Mouse (Mus musculus) CH12.LX (cell line): ENCODE results near the gene Aplf. TPM values are rescaled to one million over a fixed set of nuclear protein-coding genes. Genes with fewer than 3 reads are reported as not detected.

Source experiments
- DNase-seq: peaks from one replicate; pipeline ENCODE4 v3.0.0-alpha.2; 2013; ENCODE audit errors: extremely low read depth
- H3K27ac ChIP-seq: 2 replicates; pipeline ENCODE4 v1.5.1; 2012; ENCODE audit warnings: low read depth, mild to moderate bottlenecking, control low read depth, moderate library complexity; ENCODE audit not compliant: insufficient read depth
- H3K27me3 ChIP-seq: replicated peaks from 2 replicates; pipeline ENCODE3; 2012; ENCODE audit warnings: inconsistent platforms
- H3K36me3 ChIP-seq, 2 experiments: replicated peaks in 1 of 2; 2 replicates each; pipeline versions ENCODE3 to v1.6.1; 2012; ENCODE audit warnings: inconsistent platforms in 1 of 2, low read length in 1 of 2, mild to moderate bottlenecking in 1 of 2, mixed read lengths in 1 of 2, moderate library complexity in 1 of 2; ENCODE audit not compliant: control insufficient read depth in 1 of 2, insufficient read depth in 1 of 2
- H3K4me1 ChIP-seq, 2 experiments: 2 replicates each; pipeline ENCODE4 v1.6.1; 2012; ENCODE audit warnings: inconsistent platforms in 1 of 2, moderate library complexity in 1 of 2; ENCODE audit not compliant: insufficient read depth in 2 of 2, control insufficient read depth in 1 of 2
- H3K4me2 ChIP-seq: 2 replicates; pipeline ENCODE4 v1.6.1; 2012; ENCODE audit warnings: low read depth, mild to moderate bottlenecking, control low read depth; ENCODE audit not compliant: poor library complexity, insufficient read depth, severe bottlenecking
- H3K4me3 ChIP-seq, 3 experiments: fragments of 150-350 bp in 1 of 3; sonication (generic) in 1 of 3; replicated peaks in 1 of 3; 2 replicates each; pipeline versions ENCODE3 to v1.5.1; 2011 to 2012; ENCODE audit warnings: low read depth in 2 of 3, low read length in 2 of 3, mild to moderate bottlenecking in 2 of 3, moderate library complexity in 2 of 3, control low read depth in 1 of 3, improper control_type of control experiment in 1 of 3, inconsistent platforms in 1 of 3, mixed read lengths in 1 of 3; ENCODE audit not compliant: poor library complexity in 1 of 3
- H3K79me2 ChIP-seq: replicated peaks from 2 replicates; pipeline ENCODE4 v1.6.1; 2012; ENCODE audit warnings: mild to moderate bottlenecking, moderate library complexity; ENCODE audit not compliant: control insufficient read depth, poor library complexity, insufficient read depth, severe bottlenecking; ENCODE audit errors: extremely low read depth
- H3K9ac ChIP-seq: 2 replicates; pipeline ENCODE4 v1.6.1; 2012; ENCODE audit warnings: low read depth, mild to moderate bottlenecking, control low read depth, moderate library complexity; ENCODE audit not compliant: insufficient read depth
- H3K9me3 ChIP-seq: replicated peaks from 2 replicates; pipeline ENCODE3; 2012; ENCODE audit warnings: low read length, inconsistent platforms, mixed read lengths
- BHLHE40 ChIP-seq: IDR thresholded peaks from 2 replicates; pipeline ENCODE4 v1.6.1; 2011; ENCODE audit warnings: mild to moderate bottlenecking, low read depth, low read length, improper control_type of control experiment
- CTCF ChIP-seq, 2 experiments: IDR thresholded peaks in 1 of 2; conservative IDR thresholded peaks in 1 of 2; 2 replicates each; pipeline ENCODE4 v1.5.1; 2011 to 2012; ENCODE audit warnings: low read depth in 2 of 2, low read length in 2 of 2, improper control_type of control experiment in 1 of 2, inconsistent platforms in 1 of 2, mild to moderate bottlenecking in 1 of 2, moderate library complexity in 1 of 2
- ELF1 ChIP-seq: IDR thresholded peaks from 2 replicates; pipeline ENCODE4 v1.6.1; 2014; ENCODE audit warnings: low read depth, mild to moderate bottlenecking, inconsistent platforms, low read length, improper control_type of control experiment
- ETS1 ChIP-seq: conservative IDR thresholded peaks from 2 replicates; pipeline ENCODE4 v1.6.1; 2012; ENCODE audit warnings: low read depth, mild to moderate bottlenecking, inconsistent platforms, low read length, improper control_type of control experiment, moderate library complexity
- GABPA ChIP-seq: IDR thresholded peaks from 2 replicates; pipeline ENCODE4 v1.6.1; 2012; ENCODE audit warnings: low read depth, low read length, improper control_type of control experiment, inconsistent platforms; ENCODE audit not compliant: insufficient replicate concordance
- HCFC1 ChIP-seq: IDR thresholded peaks from 2 replicates; pipeline ENCODE4 v1.6.1; 2012; ENCODE audit warnings: low read depth, mild to moderate bottlenecking, inconsistent platforms, low read length, improper control_type of control experiment
- JUN ChIP-seq: IDR thresholded peaks from 2 replicates; pipeline ENCODE4 v1.6.1; 2011; ENCODE audit warnings: low read depth, mild to moderate bottlenecking, low read length, improper control_type of control experiment, moderate library complexity; ENCODE audit not compliant: insufficient read depth
- KAT2A ChIP-seq: IDR thresholded peaks from 2 replicates; pipeline ENCODE4 v1.6.1; 2012; ENCODE audit warnings: low read length, improper control_type of control experiment, inconsistent platforms; ENCODE audit not compliant: insufficient replicate concordance
- MAX ChIP-seq: IDR thresholded peaks from 2 replicates; pipeline ENCODE4 v1.6.1; 2011; ENCODE audit warnings: low read length, improper control_type of control experiment
- MAZ ChIP-seq: IDR thresholded peaks from 2 replicates; pipeline ENCODE4 v1.6.1; 2012; ENCODE audit warnings: low read depth, mild to moderate bottlenecking, inconsistent platforms, low read length, improper control_type of control experiment, moderate library complexity
- MEF2A ChIP-seq: IDR thresholded peaks from 2 replicates; pipeline ENCODE4 v1.6.1; 2014; ENCODE audit warnings: low read depth, mild to moderate bottlenecking, inconsistent platforms, low read length, improper control_type of control experiment, borderline replicate concordance
- MYC ChIP-seq: IDR thresholded peaks from 2 replicates; pipeline ENCODE4 v1.6.1; 2011; ENCODE audit warnings: low read depth, mild to moderate bottlenecking, improper control_type of control experiment, low read length
- NRF1 ChIP-seq: IDR thresholded peaks from 2 replicates; pipeline ENCODE4 v1.6.1; 2014; ENCODE audit warnings: low read depth, mild to moderate bottlenecking, inconsistent platforms, low read length, improper control_type of control experiment, moderate library complexity
- PAX5 ChIP-seq: IDR thresholded peaks from 2 replicates; pipeline ENCODE4 v1.6.1; 2012; ENCODE audit warnings: low read length, inconsistent platforms, mixed read lengths
- POLR2A ChIP-seq: IDR thresholded peaks from 2 replicates; pipeline ENCODE4 v1.6.1; 2011; ENCODE audit warnings: low read depth, mild to moderate bottlenecking, improper control_type of control experiment, low read length
- POLR2AphosphoS2 ChIP-seq: IDR thresholded peaks from 2 replicates; pipeline ENCODE4 v1.6.1; 2011; ENCODE audit warnings: low read depth, low read length, improper control_type of control experiment
- RAD21 ChIP-seq: IDR thresholded peaks from 2 replicates; pipeline ENCODE4 v1.6.1; 2011; ENCODE audit warnings: low read depth, mild to moderate bottlenecking, low read length, improper control_type of control experiment, moderate library complexity
- SIN3A ChIP-seq: IDR thresholded peaks from 2 replicates; pipeline ENCODE4 v1.6.1; 2012; ENCODE audit warnings: low read length, improper control_type of control experiment, inconsistent platforms
- SMC3 ChIP-seq: IDR thresholded peaks from 2 replicates; pipeline ENCODE4 v1.6.1; 2011; ENCODE audit warnings: low read depth, low read length, improper control_type of control experiment
- TCF12 ChIP-seq: IDR thresholded peaks from 2 replicates; pipeline ENCODE4 v1.6.1; 2014; ENCODE audit warnings: low read depth, mild to moderate bottlenecking, inconsistent platforms, low read length, improper control_type of control experiment
- USF1 ChIP-seq: IDR thresholded peaks from 2 replicates; pipeline ENCODE4 v1.6.1; 2014; ENCODE audit warnings: low read depth, mild to moderate bottlenecking, inconsistent platforms, low read length, improper control_type of control experiment
- USF2 ChIP-seq: conservative IDR thresholded peaks from 2 replicates; pipeline ENCODE4 v1.6.1; 2011; ENCODE audit warnings: low read depth, low read length, improper control_type of control experiment
- ZKSCAN1 ChIP-seq: IDR thresholded peaks from 2 replicates; pipeline ENCODE4 v1.6.1; 2012; ENCODE audit warnings: low read depth, inconsistent platforms, low read length, improper control_type of control experiment, borderline replicate concordance
- ZMIZ1 ChIP-seq: IDR thresholded peaks from 2 replicates; pipeline ENCODE4 v1.6.1; 2012; ENCODE audit warnings: low read depth, mild to moderate bottlenecking, inconsistent platforms, low read length, improper control_type of control experiment
- ZNF384 ChIP-seq: IDR thresholded peaks from 2 replicates; pipeline ENCODE4 v1.6.1; 2012; ENCODE audit warnings: low read depth, low read length, improper control_type of control experiment, inconsistent platforms
- dilution Hi-C: fragments of 300-500 bp; cut with MboI; formaldehyde crosslinking; loops from 2 replicates; pipeline ENCODE4 v1.14.3; 2020; ENCODE audit warnings: low sequenced_read_pairs; ENCODE audit not compliant: extremely low pct_unique_long_range_greater_than_20kb, extremely low pct_ligation_motif_present
- in situ Hi-C: fragments of 300-500 bp; cut with MboI; formaldehyde crosslinking; loops from 3 replicates; pipeline ENCODE4 v1.14.3; 2019; ENCODE audit warnings: low sequenced_read_pairs, low pct_ligation_motif_present, low pct_unique_long_range_greater_than_20kb, mixed read lengths
- polyA plus RNA-seq: library from polyadenylated mRNA; unstranded; fragments of >175 nt; gene quantifications from 2 replicates; pipeline ENCODE4 v1.2.1, GENCODE M21; 2012; ENCODE audit warnings: low read depth; ENCODE audit not compliant: insufficient read length
- total RNA-seq, 2 experiments: library from RNA; depleted of rRNA; stranded (reverse); fragments of 300-350 nt in 1 of 2; fragments of >200 nt in 1 of 2; gene quantifications; 2 replicates each; pipeline ENCODE4 v1.2.3; 2012 to 2014

Gene Aplf
- total and polyA plus RNA-seq, 3 experiments, result 10.3 to 15.8 (median 11.1) TPM

DNA sequence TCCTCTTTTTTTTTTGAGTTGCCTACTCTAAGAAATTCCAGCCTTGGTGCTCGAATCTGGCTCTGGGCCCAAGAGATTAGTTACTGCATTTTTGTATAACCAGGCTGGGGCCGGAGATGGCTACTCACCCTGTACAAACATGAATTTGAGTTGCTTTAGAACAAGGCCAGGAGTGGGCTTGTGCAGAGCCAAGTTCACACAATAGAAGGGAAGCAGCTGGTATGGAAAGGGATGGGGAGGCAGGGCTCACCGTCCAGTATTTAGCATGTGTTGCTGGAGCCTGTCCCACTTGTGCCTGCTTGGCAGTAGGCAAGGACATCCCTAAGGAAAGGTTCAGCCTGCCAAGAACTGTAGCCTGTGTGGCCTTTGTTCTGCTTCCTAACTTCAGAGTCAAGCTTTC is 50.7 kb downstream of the Aplf start:
- peaks cover 0 to 8% of the 10 kb centered on the region in 2 experiments; a peak in 2 of 4 replicates for H3K4me1 ChIP-seq
- no peaks in the 10 kb centered on the region for H3K79me2 ChIP-seq
- H3K4me3 ChIP-seq, result no peak overlapping the region
- no peak for TF ChIP-seq BHLHE40
- no peak for TF ChIP-seq USF1
- TF ChIP-seq GABPA, result no peak
- TF ChIP-seq ELF1, result no peak
- TF ChIP-seq CTCF (conservative IDR thresholded peaks at IDR 0.05 in 1 of 2, IDR thresholded peaks at IDR 0.05 in 1 of 2; ENCODE audit: low read depth in 2 of 2, low read length in 2 of 2), result no peak
- no peak for TF ChIP-seq KAT2A
- TF ChIP-seq POLR2A, result no peak
- no peak for TF ChIP-seq JUN
- TF ChIP-seq ZNF384, result no peak
- TF ChIP-seq ETS1, result no peak
- no peak for TF ChIP-seq ZMIZ1
- no peak for TF ChIP-seq MAZ
- no peak for TF ChIP-seq USF2
- no peak for TF ChIP-seq POLR2AphosphoS2
- no peak for TF ChIP-seq MAX
- TF ChIP-seq NRF1, result no peak
- TF ChIP-seq SIN3A, result no peak
- dilution Hi-C loops (no loop called here), in situ Hi-C loops (no loop called here)
- no peaks in the 10 kb centered on the region for H3K27me3 ChIP-seq
- no peak overlapping the region for H3K4me2 ChIP-seq
- H3K9ac ChIP-seq, result no peak overlapping the region
- DNase-seq, result no peak
- no peak overlapping the region for H3K27ac ChIP-seq
- H3K9me3 ChIP-seq, result no peaks in the 10 kb centered on the region
- no peaks in the 10 kb centered on the region for H3K36me3 ChIP-seq

DNA sequence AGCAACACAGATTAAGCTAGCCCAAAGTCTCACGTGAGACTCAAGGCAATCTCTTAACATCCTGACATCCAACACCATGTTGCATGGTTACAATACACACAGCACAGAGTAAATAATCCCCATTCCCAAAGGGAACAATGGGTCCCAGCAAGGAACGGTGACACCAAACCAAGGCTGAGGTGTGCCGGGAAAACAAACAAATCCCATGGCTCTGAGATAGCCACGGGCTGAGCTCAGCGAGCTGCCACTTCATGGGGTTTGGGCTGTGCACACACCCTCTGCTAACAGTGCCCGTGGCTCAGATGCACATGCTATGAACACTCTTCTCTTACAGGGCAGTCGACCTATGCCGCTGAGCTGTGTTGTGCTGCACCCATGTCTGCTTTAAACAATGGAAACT is 54.0 kb downstream of the Aplf start:
- dilution Hi-C loops, result no loop called here

More for the DNA sequence above, 54.0 kb downstream of the Aplf start:
- Histone ChIP-seq H3K79me2 (no peaks in the 10 kb centered on the region), H3K9ac (no peak overlapping the region), H3K4me3 (no peak overlapping the region), H3K9me3 (no peaks in the 10 kb centered on the region), H3K27me3 (no peaks in the 10 kb centered on the region), H3K27ac (no peak overlapping the region), H3K4me2 (no peak overlapping the region), H3K36me3 (no peaks in the 10 kb centered on the region)
- in situ Hi-C loops, result no loop called here
- DNase-seq, result no peak
- TF ChIP-seq ZNF384, result no peak
- TF ChIP-seq RAD21, result no peak
- TF ChIP-seq MEF2A, result no peak
- no peak for TF ChIP-seq TCF12
- no peak for TF ChIP-seq GABPA
- no peak for TF ChIP-seq PAX5
- no peak for TF ChIP-seq HCFC1
- no peak for TF ChIP-seq POLR2A
- TF ChIP-seq ZKSCAN1, result no peak
- no peak for TF ChIP-seq MYC
- no peak for TF ChIP-seq SMC3
- no peak for TF ChIP-seq MAX
- no peak for TF ChIP-seq ETS1
- no peak for TF ChIP-seq ZMIZ1
- TF ChIP-seq, all 38 proteins: peak for 0
- H3K4me1 ChIP-seq, result peaks cover 2 to 17% of the 10 kb centered on the region in 2 experiments; a peak in 2 of 4 replicates
